Mouse (Mus musculus): Measurements from ENCODE around the gene Blzf1.

The Blzf1 gene

DNA sequence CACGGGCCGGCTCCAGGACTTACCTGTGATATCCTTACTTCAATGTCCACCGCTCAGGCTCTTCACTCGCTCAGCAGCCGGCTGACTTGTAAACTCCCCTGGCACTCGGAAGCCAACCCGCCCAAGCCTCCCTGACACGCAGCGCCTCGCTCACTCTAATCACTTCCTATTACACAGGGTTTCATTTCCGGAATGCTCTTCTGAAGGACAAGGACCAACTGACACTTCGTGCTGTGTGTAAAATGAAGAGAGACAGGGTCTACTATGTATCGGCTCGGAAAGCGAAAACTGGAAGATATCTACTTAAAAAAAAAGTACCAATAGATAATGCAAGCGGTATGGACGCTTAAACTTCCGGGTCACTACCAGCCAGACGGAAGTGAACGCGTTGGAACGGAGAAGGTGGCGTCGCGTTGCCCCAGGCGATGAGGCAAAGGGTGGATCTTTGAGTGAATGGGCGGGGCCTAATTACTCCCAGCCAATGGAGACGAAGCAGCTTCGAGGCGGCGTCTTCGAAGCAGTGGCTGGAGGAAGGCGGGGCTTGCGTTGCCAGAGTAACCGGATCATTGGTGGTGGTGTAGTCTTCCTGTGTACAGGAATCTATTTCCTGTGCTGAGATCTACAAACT is at the start of gene Blzf1:
Blzf1 (minus strand) TSS at position 366 of the 628 bp plus-strand sequence.
- DNase-seq (ENCODE audit: low spot score): peak; percentile 99

GRCm38 (mm10) chr1:164353443-164353842 is 46.2 kb upstream of the Blzf1 start:
- no peak for DNase-seq (ENCODE audit: low spot score)

DNA sequence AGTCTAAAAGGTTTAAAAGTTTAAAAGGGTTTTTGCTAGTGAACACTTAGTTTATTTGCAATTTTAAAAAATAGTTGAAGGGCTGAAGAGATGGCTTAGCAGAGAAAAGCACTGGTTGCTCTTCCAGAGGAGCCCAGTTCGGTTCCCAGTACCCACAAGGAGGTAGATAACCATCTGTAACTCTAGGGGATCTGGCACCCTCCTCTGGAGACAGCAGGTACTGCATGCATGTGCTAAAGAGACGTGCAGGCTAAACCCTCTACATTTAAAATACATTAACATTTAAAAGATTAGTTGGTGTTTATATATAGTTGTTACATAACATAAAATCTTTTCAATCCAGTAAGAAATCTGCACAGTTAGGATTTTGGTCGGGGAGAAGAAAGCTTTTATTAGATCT is 34.9 kb upstream of the Blzf1 start:
- no peak for DNase-seq (ENCODE audit: low spot score)

DNA sequence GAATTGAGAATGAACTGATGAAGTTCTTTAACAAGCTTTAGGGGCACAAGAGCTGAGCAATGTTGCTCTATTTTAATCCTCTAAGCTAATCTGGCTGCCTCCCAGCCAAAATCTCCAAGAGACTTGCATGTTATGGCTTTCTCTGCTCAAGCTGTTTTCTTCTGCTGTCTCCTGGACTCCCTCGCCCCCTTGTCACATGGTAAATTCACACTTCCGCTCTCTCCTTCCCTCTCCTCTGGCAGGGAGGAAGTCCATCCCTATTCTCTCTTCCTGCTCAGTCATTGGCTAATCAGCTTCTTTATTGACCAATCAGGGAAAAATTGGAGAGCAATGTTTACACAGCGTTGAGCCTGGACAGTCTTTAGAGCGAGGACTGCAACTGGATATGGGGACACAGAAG is 28.6 kb upstream of the Blzf1 start:
- DNase-seq (ENCODE audit: low spot score): no peak

DNA sequence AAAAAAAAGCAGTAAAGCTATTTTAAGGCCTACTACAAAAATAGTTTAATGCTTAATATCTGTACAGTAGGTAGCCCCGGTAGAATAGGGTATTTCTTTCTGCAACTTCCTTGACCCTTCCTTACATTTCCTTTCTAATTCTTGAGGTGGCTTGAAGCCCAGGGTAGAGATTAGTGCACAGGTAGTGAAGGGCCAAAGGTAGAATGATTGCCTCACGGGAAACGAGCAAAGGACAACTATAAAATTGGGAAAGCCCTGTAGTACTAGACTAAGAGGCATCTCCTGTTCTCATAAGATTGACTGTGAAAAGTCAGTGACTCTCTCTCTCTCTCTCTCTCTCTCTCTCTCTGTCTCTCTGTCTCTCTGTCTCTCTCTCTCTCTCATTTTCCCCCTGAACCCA is 28.1 kb upstream of the Blzf1 start:
- no peak for DNase-seq (ENCODE audit: low spot score)

DNA sequence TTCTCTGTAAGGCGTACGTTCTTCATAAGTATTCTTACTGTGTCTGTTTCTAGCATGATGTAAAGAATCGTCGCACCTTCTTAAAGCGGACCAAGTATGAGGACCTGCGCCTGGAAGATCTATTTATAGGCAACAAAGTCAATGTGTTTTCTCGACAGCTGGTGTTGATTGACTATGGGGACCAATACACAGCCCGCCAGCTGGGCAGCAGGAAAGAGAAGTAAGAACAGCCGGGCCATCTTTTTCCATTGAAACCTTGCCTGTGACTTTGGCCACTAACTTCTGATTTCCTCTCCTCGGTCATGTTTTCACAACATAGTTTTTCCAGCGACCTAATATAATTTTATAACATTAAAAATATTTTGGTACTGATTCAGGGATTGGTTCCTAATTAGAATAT is 25.3 kb upstream of the Blzf1 start:
- DNase-seq (ENCODE audit: low spot score): no peak

DNA sequence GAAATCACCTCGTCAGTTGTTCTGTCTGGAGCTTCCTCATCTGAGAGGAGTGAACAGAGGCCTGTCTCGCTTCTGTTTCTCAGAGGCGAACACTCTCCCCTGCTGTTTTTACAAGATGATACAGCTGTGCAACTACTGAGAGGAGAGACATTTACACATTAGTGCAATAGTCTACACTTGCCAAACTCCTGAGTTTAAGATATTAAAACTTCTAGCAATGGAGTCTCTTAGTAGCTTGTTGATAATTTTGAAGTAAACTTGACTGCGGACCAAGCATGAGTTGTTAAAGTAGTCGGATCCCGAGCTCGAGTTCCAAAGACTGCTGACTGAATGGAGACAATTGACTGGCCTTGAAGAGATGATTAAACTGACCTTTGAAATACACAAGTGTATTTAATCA is 20.5 kb upstream of the Blzf1 start:
- DNase-seq (ENCODE audit: low spot score): no peak

- no peak for DNase-seq (ENCODE audit: low spot score)
Observed at GRCm38 (mm10) chr1:164326600-164327155, 19.4 kb upstream of the Blzf1 start.

GRCm38 (mm10) chr1:164324878-164325277 is 17.6 kb upstream of the Blzf1 start:
- peak; percentile 31 for DNase-seq (ENCODE audit: low spot score)

- no peak for DNase-seq (ENCODE audit: low spot score)
Observed at GRCm38 (mm10) chr1:164324221-164324620, 16.9 kb upstream of the Blzf1 start.

GRCm38 (mm10) chr1:164322987-164323650 is 15.8 kb upstream of the Blzf1 start:
- DNase-seq (ENCODE audit: low spot score): no peak

- DNase-seq (ENCODE audit: low spot score): no peak
Observed at GRCm38 (mm10) chr1:164321408-164321807, 14.1 kb upstream of the Blzf1 start.

GRCm38 (mm10) chr1:164320731-164321130 is 13.4 kb upstream of the Blzf1 start:
- no peak for DNase-seq (ENCODE audit: low spot score)

DNA sequence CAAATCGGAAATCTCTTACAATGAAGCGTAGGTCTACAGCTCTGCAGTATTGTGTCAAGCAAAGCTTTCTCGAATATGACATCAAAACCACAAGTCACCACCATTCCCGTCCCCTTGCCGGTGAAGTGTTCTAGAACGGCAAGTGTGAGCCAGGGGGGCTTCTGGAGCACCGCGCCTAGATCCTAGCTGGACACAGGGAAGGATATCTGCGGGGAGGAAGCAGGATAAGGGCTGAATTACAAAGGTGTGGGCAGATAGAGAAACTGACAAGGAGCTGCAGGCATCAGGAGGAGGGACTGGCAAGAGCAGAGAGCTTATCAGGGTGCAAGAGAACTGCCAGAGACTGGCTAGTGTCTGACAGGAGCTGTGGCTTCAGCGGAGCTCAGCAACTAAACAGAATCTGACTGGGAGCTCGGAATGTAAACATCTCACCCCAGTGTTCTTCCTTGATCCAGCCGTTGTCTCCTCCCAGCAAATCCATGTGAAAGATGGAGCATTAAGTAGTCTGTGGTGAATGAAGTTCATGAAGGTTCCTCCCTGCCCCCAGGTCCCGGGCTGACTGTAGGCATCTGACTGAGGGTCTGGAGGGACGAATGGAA is 12.4 kb upstream of the Blzf1 start:
- no peak for DNase-seq (ENCODE audit: low spot score)

GRCm38 (mm10) chr1:164318474-164318873 is 11.2 kb upstream of the Blzf1 start:
- DNase-seq (ENCODE audit: low spot score): no peak

DNA sequence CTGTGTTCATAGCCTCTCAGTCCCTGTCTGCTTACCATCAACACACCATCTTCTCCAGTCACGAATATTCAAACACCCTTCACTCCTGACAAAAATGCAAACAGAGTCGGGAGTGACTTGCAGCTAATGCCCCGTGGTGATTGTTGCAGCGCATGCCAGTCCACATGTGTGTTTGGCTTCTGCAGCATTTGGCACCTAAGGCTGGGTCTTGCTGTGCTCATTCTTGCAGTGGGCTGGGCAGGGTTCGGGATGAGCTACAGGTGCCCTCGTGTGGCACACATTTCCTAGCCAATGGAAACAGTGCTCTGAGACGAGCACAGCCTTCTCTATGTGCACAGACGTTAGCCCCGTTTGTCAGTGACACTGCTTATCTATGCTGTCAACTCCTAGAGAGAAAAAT is 10.0 kb upstream of the Blzf1 start:
- no peak for DNase-seq (ENCODE audit: low spot score)

GRCm38 (mm10) chr1:164316697-164317096 is 9.4 kb upstream of the Blzf1 start:
- DNase-seq (ENCODE audit: low spot score): peak; percentile 81

- DNase-seq (ENCODE audit: low spot score): no peak
Observed at GRCm38 (mm10) chr1:164315266-164315665, 8.0 kb upstream of the Blzf1 start.

DNA sequence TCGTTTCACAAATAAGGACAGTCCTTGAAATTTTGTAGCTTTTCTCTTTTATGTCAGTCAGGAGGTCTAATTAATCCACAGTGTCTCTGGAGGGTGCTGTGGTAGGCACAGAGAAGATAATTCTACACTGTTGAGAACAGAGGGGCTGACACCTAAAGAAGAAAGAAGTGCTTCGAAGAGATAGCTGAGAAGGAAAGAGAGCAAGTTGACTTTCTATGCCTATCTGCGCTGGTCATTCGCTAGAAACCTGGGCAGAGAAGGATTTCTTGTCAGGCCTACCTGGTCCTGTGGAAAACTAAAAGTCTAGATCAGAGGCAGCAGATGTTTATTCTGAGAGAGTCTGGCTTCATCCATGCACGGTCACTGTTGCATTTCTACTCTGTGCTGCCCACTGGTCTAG is 6.8 kb upstream of the Blzf1 start:
- no peak for DNase-seq (ENCODE audit: low spot score)

DNA sequence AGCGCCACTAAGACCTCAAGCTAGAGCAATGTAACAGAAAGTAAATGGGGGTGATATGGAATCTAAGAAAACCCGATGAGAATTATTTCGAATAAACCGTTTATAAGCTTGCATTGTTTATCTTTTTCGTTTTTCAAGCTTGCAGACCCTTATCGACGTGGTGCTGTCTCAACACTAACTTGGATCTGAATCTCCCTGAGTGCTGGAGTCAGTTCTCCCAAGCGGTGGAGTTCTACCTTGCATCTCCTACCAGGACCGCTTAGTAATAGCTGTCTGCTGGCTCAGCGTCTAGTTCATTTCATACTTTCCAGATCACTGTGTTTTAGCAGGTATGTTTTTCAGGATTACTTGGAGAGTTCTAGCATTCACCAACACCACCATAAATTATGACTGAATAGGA is 633 bp upstream of the Blzf1 start:
- DNase-seq (ENCODE audit: low spot score): no peak

- DNase-seq (ENCODE audit: low spot score): no peak
Observed at GRCm38 (mm10) chr1:164303821-164304220, 3.5 kb downstream of the Blzf1 start, which contains the start of gene Nme7. Gene Nme7, plus strand, starts transcription at chr1:164304121.

- no peak for DNase-seq (ENCODE audit: low spot score)
Observed at GRCm38 (mm10) chr1:164301949-164302348, 5.3 kb downstream of the Blzf1 start.

DNA sequence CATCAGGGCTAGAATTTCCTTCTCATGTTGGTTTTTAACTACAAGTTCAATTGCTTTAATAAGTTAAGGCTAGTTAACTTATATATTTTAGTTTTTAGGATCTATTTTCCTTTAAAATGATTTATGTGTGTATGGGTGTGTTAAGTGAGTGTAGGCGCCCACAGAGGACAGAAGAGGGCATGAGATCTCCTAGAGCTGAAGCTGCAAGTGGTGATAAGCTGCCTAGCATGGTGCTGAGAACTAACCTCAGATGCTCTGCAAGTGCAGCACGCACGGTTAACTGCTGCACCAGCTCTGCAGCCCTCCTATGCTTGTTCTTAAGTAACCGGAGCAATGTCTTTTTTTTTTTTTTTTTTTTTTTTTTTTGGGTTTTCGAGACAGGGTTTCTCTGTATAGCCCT is 10.8 kb downstream of the Blzf1 start:
- DNase-seq (ENCODE audit: low spot score): no peak

Measured in adipocyte (in vitro differentiated cells).